Mouse (Mus musculus) small intestine, adult 2 months (tissue): ENCODE measurements around the gene Pdzk1. TPM values are rescaled to one million over a fixed set of nuclear protein-coding genes. Genes with fewer than 3 reads are reported as not detected.
A peak's percentile ranks its signal among the peaks of the same experiment; 100 is the strongest.

Source experiments
- H3K27ac ChIP-seq: fragments of 200-500 bp; 2 replicates; pipeline ENCODE4 v1.5.1; 2012; ENCODE audit warnings: low read depth, low read length, control low read depth, inconsistent platforms; ENCODE audit not compliant: insufficient read depth
- H3K27me3 ChIP-seq: fragments of 200-500 bp; 2 replicates; pipeline ENCODE4 v1.6.1; 2012; ENCODE audit warnings: mild to moderate bottlenecking, moderate library complexity, low read length, inconsistent platforms; ENCODE audit not compliant: control insufficient read depth, insufficient read depth
- H3K36me3 ChIP-seq: fragments of 200-500 bp; 2 replicates; pipeline ENCODE4 v1.6.1; 2012; ENCODE audit warnings: mild to moderate bottlenecking, low read length, control low read depth, inconsistent platforms; ENCODE audit not compliant: control insufficient read depth, insufficient read depth
- H3K4me1 ChIP-seq: fragments of 200-500 bp; 2 replicates; pipeline ENCODE4 v1.6.1; 2012; ENCODE audit warnings: low read length, inconsistent platforms, mixed read lengths; ENCODE audit not compliant: control insufficient read depth, insufficient read depth, insufficient read length
- H3K4me3 ChIP-seq: fragments of 200-500 bp; 2 replicates; pipeline ENCODE4 v1.5.1; 2012; ENCODE audit warnings: low read depth, mild to moderate bottlenecking, control low read depth, inconsistent platforms, low read length, moderate library complexity
- CTCF ChIP-seq: fragments of 200-500 bp; IDR thresholded peaks from 2 replicates; pipeline ENCODE4 v1.5.1; 2012; ENCODE audit warnings: low read depth, mild to moderate bottlenecking, control low read depth, inconsistent platforms, low read length, moderate library complexity, mixed read lengths; ENCODE audit not compliant: insufficient replicate concordance, insufficient read length; ENCODE audit errors: extremely low read depth
- POLR2A ChIP-seq: fragments of 200-500 bp; IDR thresholded peaks from 2 replicates; pipeline ENCODE4 v1.6.1; 2012; ENCODE audit warnings: low read depth, mild to moderate bottlenecking, control low read depth, inconsistent platforms, low read length, moderate library complexity
- WGBS: fragments of 180-500 bp; shearing (Covaris S2); methylation state at CpG from one replicate; pipeline ENCODE4 v1.1.7; 2018; 5-methylcytosine and 5-hydroxymethylcytosine counted together
- polyA plus RNA-seq: library from polyadenylated mRNA; depleted of rRNA; stranded (reverse); fragments of >200 nt; gene quantifications from 2 replicates; pipeline ENCODE4 v1.2.3, GENCODE M21; 2012; rRNA removed

Pdzk1 gene
- polyA plus RNA-seq, result 11.4 and 58.3 TPM in 2 replicates

DNA sequence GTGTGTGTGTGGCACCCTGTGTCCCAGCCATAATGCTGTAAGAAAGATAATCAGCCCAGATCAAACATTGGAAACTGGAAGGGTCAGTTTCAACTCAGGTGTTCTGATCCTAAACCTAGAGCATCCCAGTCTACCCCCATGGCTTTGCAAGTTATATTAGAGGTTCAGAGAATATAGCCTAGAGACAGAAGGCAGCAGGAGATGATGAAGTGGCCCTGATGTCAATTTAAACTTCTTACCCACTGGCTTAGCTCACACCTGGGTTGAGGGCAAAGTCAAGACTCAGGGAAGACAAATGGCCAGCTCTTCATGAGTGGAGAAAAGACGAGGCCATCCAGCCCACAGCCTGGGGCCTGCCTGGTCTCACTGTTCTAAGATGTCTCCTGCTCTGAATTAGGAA lies at the start of gene Pdzk1, which contains the start of gene Cd160:
Gene Pdzk1 (plus strand): TSS at position 301 of the 400 bp plus-strand sequence.
Gene Cd160 (minus strand): TSS at position 368 of the 400 bp plus-strand sequence.
- H3K4me1 ChIP-seq, result peaks cover 21% of the 10 kb centered on the region; the same call in 1 of the 2 replicates
- H3K27ac ChIP-seq, result peak within 1 kb of the TSS; percentile 91
- H3K36me3 ChIP-seq, result peaks cover 3% of the 10 kb centered on the region; the same call in 1 of the 2 replicates
- no peak for TF ChIP-seq POLR2A
- WGBS, result 85% methylated on average over 1 of the region's 1 CpGs
- no peaks in the 10 kb centered on the region for H3K27me3 ChIP-seq
- peak within 1 kb of the TSS; percentile 68 for H3K4me3 ChIP-seq

DNA sequence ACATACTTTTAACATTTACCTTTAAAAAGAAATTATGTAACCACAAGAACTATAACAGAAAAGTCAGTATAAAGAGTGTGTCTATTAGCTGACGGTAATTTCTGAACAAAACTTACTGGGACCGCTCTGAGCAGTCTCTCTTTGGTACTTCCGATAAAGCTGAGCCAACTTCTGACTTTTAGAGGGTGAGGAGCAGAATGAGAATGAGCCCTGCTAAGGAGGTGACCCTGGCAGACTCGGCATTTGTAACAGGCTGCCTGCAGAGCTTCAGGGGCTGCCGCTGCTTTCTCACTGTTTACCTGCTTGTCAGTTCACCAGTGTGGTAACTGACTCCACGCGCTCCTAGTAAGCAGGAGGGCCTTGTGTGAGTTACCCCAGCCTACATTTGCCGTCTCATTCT lies 46.8 kb upstream of the Pdzk1 start:
- no peak for TF ChIP-seq CTCF
- TF ChIP-seq POLR2A, result no peak
- no peak overlapping the region for H3K27ac ChIP-seq
- H3K36me3 ChIP-seq, result peaks cover 28% of the 10 kb centered on the region
- WGBS, result 87% methylated on average over 8 of the region's 8 CpGs
- H3K27me3 ChIP-seq, result no peaks in the 10 kb centered on the region
- H3K4me1 ChIP-seq, result no peaks in the 10 kb centered on the region
- no peak overlapping the region for H3K4me3 ChIP-seq

DNA sequence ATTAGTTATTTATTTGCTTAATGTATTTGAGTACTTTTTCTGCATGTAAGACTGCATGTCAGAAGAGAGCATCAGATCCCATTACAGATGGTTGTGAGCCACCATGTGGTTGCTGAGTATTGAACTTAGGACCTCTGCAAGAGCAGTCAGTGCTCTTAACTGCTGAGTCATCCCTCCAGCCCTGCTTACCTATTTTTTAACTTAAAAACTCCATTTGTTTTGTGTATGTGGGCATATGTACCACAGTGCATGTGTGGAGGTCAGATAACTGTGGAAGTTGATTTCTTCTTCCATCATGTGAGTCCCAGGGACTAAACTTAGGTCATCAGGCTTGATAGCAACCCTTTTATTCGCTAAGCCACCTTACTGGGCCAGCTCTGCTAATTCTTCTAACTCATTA lies 41.3 kb upstream of the Pdzk1 start:
- 95% methylated on average over 1 of the region's 1 CpGs for WGBS
- H3K4me3 ChIP-seq, result no peak overlapping the region
- no peak overlapping the region for H3K27ac ChIP-seq
- peaks cover 46% of the 10 kb centered on the region for H3K36me3 ChIP-seq
- TF ChIP-seq CTCF (no peak), POLR2A (no peak)
- H3K27me3 ChIP-seq, result no peaks in the 10 kb centered on the region
- no peaks in the 10 kb centered on the region for H3K4me1 ChIP-seq

DNA sequence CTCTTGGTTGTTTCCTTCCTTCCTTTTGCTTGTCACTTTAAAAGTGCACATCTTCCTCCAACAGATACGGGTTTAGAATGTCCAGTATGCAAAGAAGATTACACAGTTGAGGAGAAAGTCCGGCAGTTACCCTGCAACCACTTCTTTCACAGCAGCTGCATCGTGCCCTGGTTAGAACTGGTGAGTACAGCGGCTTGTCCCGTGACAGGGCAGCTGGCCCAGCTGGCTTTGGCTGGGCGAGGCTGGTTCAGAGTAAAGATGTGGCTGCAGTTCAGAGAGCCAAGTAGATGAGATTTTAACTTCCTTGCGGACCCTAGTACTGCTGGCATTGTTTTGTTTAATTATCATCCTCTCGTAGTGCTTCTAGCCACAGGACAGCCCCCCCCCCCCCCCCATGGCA lies 40.6 kb upstream of the Pdzk1 start:
- WGBS, result 64% methylated on average over 8 of the region's 8 CpGs
- Histone ChIP-seq H3K27me3 (no peaks in the 10 kb centered on the region), H3K27ac (no peak overlapping the region), H3K4me1 (no peaks in the 10 kb centered on the region), H3K36me3 (peaks cover 48% of the 10 kb centered on the region), H3K4me3 (no peak overlapping the region)
- TF ChIP-seq CTCF, result no peak
- TF ChIP-seq POLR2A, result no peak

DNA sequence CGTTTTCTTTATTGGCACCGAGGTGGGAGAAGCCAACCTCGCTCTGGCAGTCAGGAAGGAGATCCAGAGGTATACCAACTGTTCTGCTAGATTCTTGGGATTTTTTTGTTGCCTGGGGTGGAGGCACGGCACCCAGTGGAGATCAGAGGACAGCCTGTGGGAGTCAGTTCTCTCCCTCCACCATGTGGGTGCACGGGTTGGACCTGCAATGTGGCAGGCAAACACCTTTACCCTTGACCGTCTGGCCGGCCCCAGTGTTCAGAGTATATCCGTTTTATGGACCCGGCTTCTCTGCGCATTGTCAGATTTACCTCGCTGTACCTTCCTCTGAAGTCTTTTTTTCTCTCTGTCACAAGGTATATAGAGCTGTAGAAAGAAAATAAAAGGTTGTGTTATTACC lies 28.8 kb upstream of the Pdzk1 start:
- TF ChIP-seq POLR2A (no peak), CTCF (no peak)
- H3K27me3 ChIP-seq, result no peaks in the 10 kb centered on the region
- 51% methylated on average over 11 of the region's 11 CpGs for WGBS
- H3K4me3 ChIP-seq, result no peak overlapping the region
- H3K4me1 ChIP-seq, result peaks cover 1% of the 10 kb centered on the region; the same call in 1 of the 2 replicates
- H3K36me3 ChIP-seq, result peaks cover 7% of the 10 kb centered on the region; the same call in 1 of the 2 replicates
- H3K27ac ChIP-seq, result no peak overlapping the region

DNA sequence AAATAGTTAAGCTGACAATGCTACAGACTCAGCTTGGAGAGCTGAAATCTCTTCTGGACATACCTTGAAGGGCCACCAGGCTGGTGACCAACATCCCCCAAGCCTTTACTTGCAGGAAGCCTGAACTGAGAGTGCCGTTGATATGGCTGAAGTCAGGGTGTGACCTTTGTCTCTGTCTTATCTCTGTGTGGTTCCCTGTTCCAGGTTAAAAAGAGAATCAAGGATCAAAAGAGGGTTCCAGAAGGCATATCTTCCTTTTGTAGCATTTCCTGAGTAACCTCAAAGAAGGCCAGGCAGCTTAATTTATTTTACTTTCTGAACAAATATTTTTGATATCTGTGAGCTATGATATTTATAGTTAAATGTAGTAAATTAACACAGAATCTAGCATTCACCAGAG lies 26.9 kb upstream of the Pdzk1 start:
- Histone ChIP-seq H3K4me3 (no peak overlapping the region), H3K4me1 (peaks cover 1% of the 10 kb centered on the region; the same call in 1 of the 2 replicates), H3K27ac (peak overlapping the region; percentile 17; the same call in 1 of the 2 replicates), H3K27me3 (no peaks in the 10 kb centered on the region), H3K36me3 (peaks cover 6% of the 10 kb centered on the region; the same call in 1 of the 2 replicates)
- 13% methylated on average over 1 of the region's 1 CpGs for WGBS
- no peak for TF ChIP-seq POLR2A
- TF ChIP-seq CTCF, result no peak

DNA sequence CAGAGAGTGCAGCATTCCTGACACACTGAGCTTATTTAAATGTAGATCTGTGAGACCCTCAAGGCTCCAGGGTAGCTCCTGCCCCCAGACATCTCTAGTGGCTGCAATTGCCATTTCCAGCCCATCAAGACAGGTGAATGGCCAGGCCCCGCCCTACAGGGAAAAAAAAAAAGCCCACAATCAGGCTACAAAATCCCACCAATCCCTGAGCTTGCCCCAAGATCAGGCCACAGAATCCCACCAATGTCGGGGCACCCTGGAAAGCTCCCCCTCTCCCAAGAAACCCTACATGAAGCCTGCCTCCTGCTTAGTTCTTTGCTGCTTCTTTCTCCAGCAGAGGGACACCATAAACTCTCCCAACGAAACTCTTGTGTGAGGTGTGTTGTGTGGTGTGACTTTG lies 20.9 kb upstream of the Pdzk1 start:
- 81% methylated on average over 3 of the region's 3 CpGs for WGBS
- TF ChIP-seq CTCF, result no peak
- peaks cover 3% of the 10 kb centered on the region; the same call in 1 of the 2 replicates for H3K4me1 ChIP-seq
- no peaks in the 10 kb centered on the region for H3K27me3 ChIP-seq
- 0 out of 2 replicates have a peak, but pooled peaks cover 2% of the 10 kb centered on the region for H3K36me3 ChIP-seq
- H3K27ac ChIP-seq, result no peak overlapping the region
- no peak overlapping the region for H3K4me3 ChIP-seq

DNA sequence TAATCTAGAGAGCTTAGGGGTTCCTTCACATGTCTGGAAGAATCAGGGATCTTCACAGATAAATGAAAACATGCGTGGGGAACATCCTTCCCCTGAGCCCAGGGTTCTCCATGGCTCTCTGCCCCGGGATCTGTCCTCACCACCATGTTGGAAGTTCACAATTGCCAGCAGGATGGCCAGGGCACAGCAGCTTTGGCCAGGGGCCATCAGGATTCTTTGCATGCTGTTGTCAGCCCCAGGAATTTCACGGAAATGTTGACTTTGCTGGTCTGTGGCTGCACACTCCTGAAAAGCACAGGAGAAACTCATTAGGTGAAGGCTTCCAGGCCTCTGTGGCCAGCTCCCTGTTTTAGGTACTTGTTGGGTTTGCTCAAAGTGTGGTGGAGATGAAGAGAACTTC lies 20.4 kb upstream of the Pdzk1 start:
- Histone ChIP-seq H3K27ac (no peak overlapping the region), H3K4me1 (peaks cover 8% of the 10 kb centered on the region; the same call in 1 of the 2 replicates), H3K27me3 (no peaks in the 10 kb centered on the region), H3K4me3 (no peak overlapping the region), H3K36me3 (0 out of 2 replicates have a peak, but pooled peaks cover 2% of the 10 kb centered on the region)
- WGBS, result 70% methylated on average over 3 of the region's 3 CpGs
- TF ChIP-seq POLR2A, result no peak
- TF ChIP-seq CTCF, result no peak
